Mouse (Mus musculus) G1E-ER4 (cell line): ENCODE data around the gene Trim41. TPM values are rescaled to one million over a fixed set of nuclear protein-coding genes. Genes with fewer than 3 reads are reported as not detected.

Source experiments
- GATA1 ChIP-seq: IDR thresholded peaks from one replicate; pipeline ENCODE4 v1.8.0; 2012; ENCODE audit warnings: low read length, inconsistent platforms
- polyA plus RNA-seq: library from polyadenylated mRNA; stranded (reverse); fragments of >175 nt; gene quantifications from 2 replicates; pipeline ENCODE4 v1.2.3, GENCODE M21; 2012

Gene Trim41
- polyA plus RNA-seq, 1 experiment, result 71.0 TPM

DNA sequence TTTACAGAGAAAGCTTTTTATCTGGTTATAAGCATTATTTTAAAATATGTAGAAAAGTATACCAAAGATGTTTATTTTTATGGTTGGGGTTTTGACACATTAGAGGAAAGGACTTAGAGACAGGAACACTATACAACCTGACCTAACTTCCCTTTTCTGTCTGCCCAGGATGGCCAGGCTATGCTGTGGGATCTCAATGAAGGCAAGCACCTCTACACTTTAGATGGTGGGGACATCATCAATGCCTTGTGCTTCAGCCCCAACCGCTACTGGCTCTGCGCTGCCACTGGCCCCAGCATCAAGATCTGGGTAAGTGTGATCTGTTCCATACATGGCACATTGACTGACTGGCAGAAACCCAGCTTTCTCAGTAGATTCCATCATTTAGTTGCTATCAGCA lies 13.2 kb downstream of the Trim41 start:
- TF ChIP-seq GATA1, result no peak

DNA sequence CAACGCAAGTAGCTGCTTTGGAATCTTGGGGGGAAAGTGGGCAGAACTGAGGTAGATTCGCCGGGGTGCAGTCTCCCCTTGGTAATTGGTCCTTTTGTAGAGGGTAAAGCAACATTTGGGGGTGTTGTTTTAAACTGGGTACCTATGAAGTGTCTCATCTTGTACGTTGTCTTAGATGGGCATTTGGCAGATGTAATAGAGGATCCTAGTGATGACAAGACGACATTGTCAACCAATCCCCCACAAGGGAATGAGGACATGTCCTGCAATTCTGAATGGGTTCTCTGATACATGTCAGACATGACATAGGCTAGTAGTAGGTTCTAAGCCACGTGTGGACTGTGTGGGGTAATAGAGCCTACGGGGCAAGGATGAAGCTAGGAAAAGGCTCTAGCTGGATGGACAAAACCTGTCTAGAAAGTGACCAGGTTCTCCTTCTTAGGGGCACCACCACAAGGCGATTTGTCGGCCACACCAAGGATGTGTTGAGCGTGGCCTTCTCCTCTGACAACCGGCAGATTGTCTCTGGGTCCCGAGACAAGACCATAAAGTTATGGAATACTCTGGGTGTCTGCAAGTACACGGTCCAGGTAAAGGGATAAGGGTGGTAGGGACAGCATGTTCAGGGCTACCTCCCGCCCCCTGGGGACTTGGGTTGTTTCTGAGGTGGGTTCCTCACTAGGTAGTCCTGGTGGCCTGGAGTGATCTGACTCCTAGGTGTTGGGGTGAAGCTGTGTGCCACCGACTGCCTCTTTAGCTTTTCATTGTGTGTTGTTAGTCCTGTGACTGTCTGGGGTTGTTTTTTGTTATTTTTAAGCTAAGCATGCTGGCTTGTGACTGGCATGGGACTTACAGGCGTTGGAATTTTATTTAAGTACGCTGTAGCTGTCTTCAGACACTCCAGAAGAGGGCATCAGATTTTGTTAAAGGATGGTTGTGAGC lies 15.1 kb downstream of the Trim41 start:
- no peak for TF ChIP-seq GATA1

- no peak for TF ChIP-seq GATA1
These were observed 17.0 kb downstream of the Trim41 start, which contains the start of gene Rack1 for GRCm38 (mm10) chr11:48799921-48800701. Gene Rack1 (plus strand): TSS chr11:48800332.

DNA sequence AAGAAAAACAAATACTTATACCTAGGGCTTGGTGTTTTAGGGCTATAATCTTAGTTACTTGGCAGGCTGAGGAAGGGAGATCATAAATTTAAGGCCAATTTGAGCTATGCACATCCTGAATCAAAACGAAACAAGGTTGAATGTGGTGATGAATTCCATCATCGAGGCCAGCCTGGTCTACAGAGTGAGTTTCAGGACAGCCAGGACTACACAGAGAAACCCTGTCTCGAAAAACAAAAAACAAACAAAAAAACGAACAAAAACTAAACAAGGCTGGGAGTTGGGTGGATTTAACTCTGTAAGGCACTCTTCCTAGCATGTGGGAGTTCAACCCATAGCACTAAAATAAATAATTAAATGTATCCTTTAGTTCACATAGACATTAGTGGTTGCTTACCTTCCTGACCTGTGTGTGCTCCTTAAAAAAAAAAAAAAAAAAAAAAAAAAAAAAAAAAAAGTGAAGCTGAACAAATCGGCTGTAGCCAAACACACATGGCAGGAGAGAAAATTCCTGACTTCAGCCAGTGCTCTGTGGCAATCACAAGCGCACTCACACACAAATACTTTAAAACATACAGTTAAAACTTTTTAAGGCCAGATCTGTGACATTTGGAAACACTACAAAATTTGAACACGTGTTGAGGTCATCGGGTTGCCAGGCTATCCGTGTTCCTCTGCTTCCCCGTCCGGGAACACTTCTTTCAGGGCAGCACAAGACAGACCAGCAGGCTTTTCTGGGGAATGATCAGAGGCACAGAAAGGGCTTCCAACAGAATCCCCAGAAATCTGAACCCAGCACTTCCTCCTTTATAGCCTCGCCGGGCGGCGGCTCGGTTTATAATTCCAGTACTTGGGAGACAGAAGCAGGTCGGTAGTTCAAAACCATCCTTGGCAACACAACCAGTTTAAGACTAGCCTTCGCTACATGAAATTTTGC lies 17.9 kb downstream of the Trim41 start:
- no peak for TF ChIP-seq GATA1

DNA sequence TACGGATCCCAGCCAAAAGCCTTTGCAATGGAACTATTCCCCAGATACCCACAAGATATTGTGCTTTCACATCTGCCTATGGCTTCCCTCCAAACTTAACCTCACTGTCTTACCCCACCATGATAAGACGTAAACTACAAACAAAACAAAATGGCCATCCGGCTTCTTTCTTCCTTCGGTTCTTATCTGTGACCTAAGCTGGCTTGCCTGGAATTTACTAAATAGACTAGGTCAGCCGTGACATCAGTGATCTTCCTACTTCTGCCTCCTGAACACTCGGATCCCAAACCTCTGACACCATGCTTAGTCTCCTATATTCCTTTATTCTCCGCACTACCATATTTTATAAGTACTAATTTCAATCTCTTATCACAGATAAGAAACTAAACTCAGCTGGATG lies 18.8 kb downstream of the Trim41 start:
- TF ChIP-seq GATA1, result no peak

DNA sequence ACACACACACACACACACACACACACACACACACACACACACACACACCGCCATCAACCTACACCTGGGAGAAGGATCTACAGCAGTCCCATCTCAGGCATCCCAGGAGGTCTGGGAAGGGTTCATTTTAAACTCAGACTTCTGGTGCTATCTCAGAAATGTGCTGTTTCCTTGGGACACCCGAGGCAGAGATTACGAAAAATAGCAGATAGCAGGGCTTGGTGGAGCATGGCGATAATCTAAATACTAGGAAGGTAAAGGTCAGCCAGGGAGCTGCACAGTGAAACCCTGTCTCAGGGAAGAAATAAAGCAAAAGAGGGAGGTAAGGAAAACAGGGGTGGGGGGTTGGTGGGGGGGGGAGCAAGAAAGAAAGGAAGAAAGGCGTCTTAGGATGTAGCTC lies 19.9 kb downstream of the Trim41 start:
- peak; percentile 9 for TF ChIP-seq GATA1

GRCm38 (mm10) chr11:48796290-48796689 lies 20.9 kb downstream of the Trim41 start:
- TF ChIP-seq GATA1, result no peak

- TF ChIP-seq GATA1, result no peak
These were observed 21.9 kb downstream of the Trim41 start for GRCm38 (mm10) chr11:48795221-48795620.

- no peak for TF ChIP-seq GATA1
These were observed 24.0 kb downstream of the Trim41 start for GRCm38 (mm10) chr11:48793184-48793583.

- no peak for TF ChIP-seq GATA1
These were observed 26.2 kb downstream of the Trim41 start for GRCm38 (mm10) chr11:48790946-48791345.

DNA sequence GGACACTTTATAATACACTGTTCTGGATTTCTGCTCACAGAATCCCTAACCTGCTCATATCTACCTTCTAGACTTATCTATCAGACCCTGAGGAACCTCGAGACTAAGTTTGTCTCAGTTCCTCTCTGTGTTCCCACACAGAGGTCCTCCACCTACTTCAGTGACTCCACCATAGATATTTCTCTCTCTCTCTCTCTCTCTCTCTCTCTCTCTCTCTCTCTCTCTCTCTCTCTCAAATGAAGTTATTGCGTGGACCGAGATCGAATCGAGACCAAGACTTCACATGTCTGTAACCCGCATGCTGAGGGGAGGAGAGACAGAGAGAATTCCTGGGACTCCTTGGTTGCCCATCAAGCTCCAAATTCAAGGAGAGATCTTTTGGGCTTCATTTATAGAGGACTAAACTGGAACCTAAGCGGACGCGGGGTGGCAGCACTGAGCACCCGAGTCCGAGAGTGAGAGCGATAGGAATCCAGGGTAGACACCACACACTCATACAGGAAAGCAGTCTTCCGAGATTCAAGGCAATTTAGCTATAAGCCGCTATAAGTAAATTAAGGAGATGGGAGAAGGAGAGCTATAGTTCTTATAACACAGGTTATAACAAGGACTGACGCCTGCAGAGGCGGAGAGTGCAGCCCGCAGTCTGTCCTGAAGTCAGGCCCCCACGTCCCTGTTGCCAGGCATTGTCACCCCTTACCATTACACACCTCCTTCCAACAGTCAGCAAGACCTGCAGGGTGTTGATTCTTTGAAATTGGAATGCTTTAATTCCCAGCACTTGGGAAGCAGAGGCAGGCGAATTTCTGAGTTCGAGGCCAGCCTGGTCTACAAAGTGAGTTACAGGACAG lies 27.0 kb downstream of the Trim41 start:
- no peak for TF ChIP-seq GATA1

DNA sequence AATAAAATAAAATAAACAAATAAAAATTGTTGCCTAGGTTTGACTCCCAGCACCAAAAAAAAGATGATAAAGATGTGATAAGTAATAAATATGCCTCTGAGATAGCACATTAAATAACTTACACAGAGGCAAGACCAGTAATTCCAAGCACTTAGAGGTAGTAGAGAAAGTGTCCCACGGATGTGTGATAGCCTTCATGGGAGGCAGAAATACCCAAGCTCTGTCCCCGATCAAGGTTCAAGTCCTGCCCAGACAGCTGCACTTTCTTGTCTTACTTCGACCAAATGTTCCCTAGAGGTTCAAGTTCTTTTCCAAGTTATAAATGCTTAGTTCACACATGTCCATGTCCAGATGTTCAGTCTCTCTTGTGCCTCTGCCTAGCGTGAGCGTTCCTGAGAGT lies 27.9 kb downstream of the Trim41 start:
- no peak for TF ChIP-seq GATA1

DNA sequence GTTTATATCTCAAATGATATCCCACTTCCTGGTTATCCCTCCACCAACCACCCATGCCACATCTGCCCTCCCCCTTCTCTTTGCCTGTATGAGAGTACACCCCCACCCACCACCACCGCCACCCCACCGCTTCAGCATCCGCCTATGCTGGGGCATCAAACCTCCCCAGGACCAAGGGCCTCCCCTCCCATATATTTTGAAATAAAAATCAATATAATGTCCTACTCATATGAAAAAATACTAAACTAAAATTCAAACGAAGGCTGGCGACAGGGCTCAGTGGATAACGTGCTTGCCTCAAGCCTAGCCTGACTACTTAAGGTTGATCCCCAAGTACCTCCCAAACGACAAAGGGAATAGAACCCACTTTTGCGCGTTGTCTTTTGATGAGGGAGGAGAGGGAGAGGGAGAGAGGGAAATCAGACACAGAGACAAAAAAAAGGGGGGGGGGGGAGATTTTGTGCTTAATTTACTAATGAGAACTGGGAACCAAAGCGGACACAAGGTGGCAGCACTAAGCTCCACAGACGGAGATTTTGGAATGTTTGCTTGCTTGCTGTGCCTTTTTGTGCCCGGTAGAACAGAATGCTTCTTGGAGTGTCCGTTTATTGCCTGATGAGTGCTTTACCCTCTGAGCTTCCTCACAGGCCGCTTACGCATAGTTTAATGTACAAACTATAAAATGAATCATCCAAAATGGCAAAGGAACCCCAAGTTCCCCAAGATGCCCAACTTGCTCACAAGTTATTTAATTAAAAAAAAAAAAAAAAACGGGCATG lies 28.7 kb downstream of the Trim41 start:
- no peak for TF ChIP-seq GATA1
